Mouse (Mus musculus) midbrain, embryonic 16.5 days (tissue): ENCODE results near the gene Arntl2. TPM values are rescaled to one million over a fixed set of nuclear protein-coding genes. Genes with fewer than 3 reads are reported as not detected.

Source experiments
- ATAC-seq: fragments of 200-750 bp; cut with Nextera tagmentation; 2 replicates; pipeline ENCODE4 v1.8.0; 2017; ENCODE audit warnings: moderate TSS enrichment
- H3K27ac ChIP-seq: fragments of 300-500 bp; sonication (generic); 2 replicates; pipeline ENCODE4 v1.5.1; 2014; ENCODE audit warnings: mild to moderate bottlenecking, low read length, mixed read lengths
- H3K27me3 ChIP-seq: fragments of 300-500 bp; sonication (generic); 2 replicates; pipeline ENCODE4 v1.6.1; 2014; ENCODE audit warnings: low read depth, low read length, mixed read lengths; ENCODE audit not compliant: control insufficient read depth, insufficient read depth
- H3K36me3 ChIP-seq: fragments of 300-500 bp; sonication (generic); 2 replicates; pipeline ENCODE4 v1.6.1; 2014; ENCODE audit warnings: mild to moderate bottlenecking, low read length, moderate library complexity, mixed read lengths; ENCODE audit not compliant: control insufficient read depth, insufficient read depth
- H3K4me1 ChIP-seq: fragments of 300-500 bp; sonication (generic); 2 replicates; pipeline ENCODE4 v1.6.1; 2014; ENCODE audit warnings: mild to moderate bottlenecking, low read length, mixed read lengths; ENCODE audit not compliant: control insufficient read depth, insufficient read depth
- H3K4me2 ChIP-seq: fragments of 300-500 bp; sonication (generic); 2 replicates; pipeline ENCODE4 v1.6.1; 2014; ENCODE audit warnings: mild to moderate bottlenecking, low read length, mixed read lengths
- H3K4me3 ChIP-seq: fragments of 300-500 bp; sonication (generic); 2 replicates; pipeline ENCODE4 v1.5.1; 2014; ENCODE audit warnings: low read depth, mild to moderate bottlenecking, low read length, moderate library complexity, mixed read lengths
- H3K9ac ChIP-seq: fragments of 300-500 bp; sonication (generic); 2 replicates; pipeline ENCODE4 v1.6.1; 2014; ENCODE audit warnings: low read depth, low read length, mixed read lengths
- H3K9me3 ChIP-seq: fragments of 300-500 bp; sonication (generic); replicated peaks from 2 replicates; pipeline ENCODE4 v1.6.1; 2014; ENCODE audit warnings: mild to moderate bottlenecking, low read length, mixed read lengths; ENCODE audit not compliant: control insufficient read depth, poor library complexity, severe bottlenecking
- WGBS: fragments of 180-500 bp; shearing (Covaris S2); extraction: QIAGEN DNeasy Blood & Tissue Kit; methylation state at CpG from one replicate; pipeline ENCODE4 v1.1.7; 2014; 5-methylcytosine and 5-hydroxymethylcytosine counted together
- polyA plus RNA-seq: library from polyadenylated mRNA; unstranded; fragments of >200 nt; fragmentation: Nextera tagmentation; extraction: Ambion mirVana; gene quantifications from 2 replicates; pipeline ENCODE4 v1.2.1, GENCODE M21; 2015

The Arntl2 gene
- polyA plus RNA-seq, 1 experiment from 2014 or later: 4.2 TPM

- Histone ChIP-seq H3K27me3 (0 out of 2 replicates have a peak, but pooled peaks cover 2% of the 10 kb centered on the region), H3K4me1 (no peaks in the 10 kb centered on the region; the same call in 1 of the 2 replicates), H3K4me2 (no peak overlapping the region), H3K9ac (no peak overlapping the region), H3K9me3 (no peaks in the 10 kb centered on the region), H3K4me3 (no peak overlapping the region), H3K27ac (no peak overlapping the region), H3K36me3 (no peaks in the 10 kb centered on the region)
- ATAC-seq: no peak
- WGBS: 94% methylated on average over 2 of the region's 2 CpGs
These were observed 81.0 kb downstream of the Arntl2 start for GRCm38 (mm10) chr6:146876820-146877219.

- WGBS: 88% methylated on average over 12 of the region's 12 CpGs
- H3K27ac ChIP-seq: no peak overlapping the region
- no peaks in the 10 kb centered on the region; the same call in 1 of the 2 replicates for H3K4me1 ChIP-seq
- H3K4me2 ChIP-seq: no peak overlapping the region
- H3K36me3 ChIP-seq: no peaks in the 10 kb centered on the region
- 0 out of 2 replicates have a peak, but pooled peaks cover 2% of the 10 kb centered on the region for H3K27me3 ChIP-seq
- no peak overlapping the region for H3K9ac ChIP-seq
- H3K9me3 ChIP-seq: no peaks in the 10 kb centered on the region
- H3K4me3 ChIP-seq: no peak overlapping the region
- ATAC-seq: no peak
These were observed 81.7 kb downstream of the Arntl2 start for GRCm38 (mm10) chr6:146877425-146878045.

- H3K9ac ChIP-seq: 0 out of 2 replicates have a peak overlapping the region, but pooled peaks have one; percentile 25
These were observed 83.1 kb downstream of the Arntl2 start for GRCm38 (mm10) chr6:146878926-146879325.

GRCm38 (mm10) chr6:146879856-146880255, 84.0 kb downstream of the Arntl2 start:
- Histone ChIP-seq H3K4me3 (no peak overlapping the region), H3K9ac (no peak overlapping the region), H3K36me3 (no peaks in the 10 kb centered on the region), H3K4me1 (no peaks in the 10 kb centered on the region; the same call in 1 of the 2 replicates), H3K27ac (no peak overlapping the region), H3K27me3 (0 out of 2 replicates have a peak, but pooled peaks cover 2% of the 10 kb centered on the region), H3K9me3 (no peaks in the 10 kb centered on the region), H3K4me2 (no peak overlapping the region)
- WGBS: 91% methylated on average over 9 of the region's 9 CpGs
- ATAC-seq: no peak

More at GRCm38 (mm10) chr6:146878926-146879325, 83.1 kb downstream of the Arntl2 start:
- no peak overlapping the region for H3K27ac ChIP-seq
- 51% methylated on average over 10 of the region's 10 CpGs for WGBS
- H3K9me3 ChIP-seq: no peaks in the 10 kb centered on the region
- no peak overlapping the region for H3K4me2 ChIP-seq
- no peak for ATAC-seq
- no peaks in the 10 kb centered on the region for H3K36me3 ChIP-seq
- H3K27me3 ChIP-seq: 0 out of 2 replicates have a peak, but pooled peaks cover 2% of the 10 kb centered on the region
- no peaks in the 10 kb centered on the region; the same call in 1 of the 2 replicates for H3K4me1 ChIP-seq
- no peak overlapping the region for H3K4me3 ChIP-seq

GRCm38 (mm10) chr6:146880296-146880695, 84.4 kb downstream of the Arntl2 start:
- 84% methylated on average over 4 of the region's 4 CpGs for WGBS
- no peak overlapping the region for H3K4me3 ChIP-seq
- H3K9me3 ChIP-seq: no peaks in the 10 kb centered on the region
- H3K4me2 ChIP-seq: no peak overlapping the region
- H3K4me1 ChIP-seq: no peaks in the 10 kb centered on the region; the same call in 1 of the 2 replicates
- H3K9ac ChIP-seq: no peak overlapping the region
- no peak; the same call in 1 of the 2 replicates for ATAC-seq
- 0 out of 2 replicates have a peak, but pooled peaks cover 2% of the 10 kb centered on the region for H3K27me3 ChIP-seq
- H3K27ac ChIP-seq: no peak overlapping the region
- no peaks in the 10 kb centered on the region for H3K36me3 ChIP-seq

GRCm38 (mm10) chr6:146881896-146882770, 86.3 kb downstream of the Arntl2 start:
- no peak overlapping the region for H3K27ac ChIP-seq
- no peak overlapping the region for H3K9ac ChIP-seq
- H3K9me3 ChIP-seq: no peaks in the 10 kb centered on the region
- no peak overlapping the region for H3K4me3 ChIP-seq
- no peaks in the 10 kb centered on the region for H3K36me3 ChIP-seq
- 68% methylated on average over 13 of the region's 13 CpGs for WGBS
- no peaks in the 10 kb centered on the region for H3K27me3 ChIP-seq
- ATAC-seq: no peak
- no peak overlapping the region for H3K4me2 ChIP-seq
- H3K4me1 ChIP-seq: peaks cover 3% of the 10 kb centered on the region

Other genes with a start within 250 kb of the Arntl2 start
- gene Fgfr1op2, start 218.9 kb upstream of the Arntl2 start, polyA plus RNA-seq: 37.9 and 39.6 TPM in 2 replicates
- gene Ints13, start 218.2 kb upstream of the Arntl2 start, polyA plus RNA-seq: 40.3 and 53.9 TPM in 2 replicates
- gene Med21, start 153.5 kb upstream of the Arntl2 start, polyA plus RNA-seq: 105 and 108 TPM in 2 replicates
- 31.7 and 32.7 TPM in 2 replicates for gene Tm7sf3, start 153.2 kb upstream of the Arntl2 start, polyA plus RNA-seq
- gene Stk38l, start 71.1 kb upstream of the Arntl2 start, polyA plus RNA-seq: 14.4 and 15.8 TPM in 2 replicates
- gene Smco2, start 54.0 kb downstream of the Arntl2 start, polyA plus RNA-seq: not detected in 2 replicates
- gene Ppfibp1, start 92.4 kb downstream of the Arntl2 start, polyA plus RNA-seq: 19.6 and 22.1 TPM in 2 replicates
- gene 1700034J05Rik, start 158.4 kb downstream of the Arntl2 start, polyA plus RNA-seq: 0.06 TPM in 1 of 2 replicates, not detected in the other
- gene Rep15, start 236.5 kb downstream of the Arntl2 start, polyA plus RNA-seq: 0.66 and 0.89 TPM in 2 replicates
- gene Mrps35, start 246.7 kb downstream of the Arntl2 start, polyA plus RNA-seq: 66.1 and 67.6 TPM in 2 replicates